Mouse (Mus musculus): ENCODE measurements around the gene Aqp7.

- TF ChIP-seq POLR2A (IDR thresholded peaks at IDR 0.05; ENCODE audit: low read depth, low read length) (no peak), CTCF (IDR thresholded peaks at IDR 0.05; ENCODE audit: extremely low read depth, insufficient read length, insufficient replicate concordance, low read depth, low read length) (peak; percentile 68; the same call in 1 of the 2 replicates)
Observed at GRCm38 (mm10) chr4:41063894-41064673, 16.1 kb upstream of the Aqp7 start.
